Mouse (Mus musculus) liver, adult 2 months (tissue): ENCODE results near the gene Ascl1. TPM values are rescaled to one million over a fixed set of nuclear protein-coding genes. Genes with fewer than 3 reads are reported as not detected.

Experiments
- DNase-seq: peaks from one replicate; pipeline ENCODE4 v3.0.0-alpha.2; 2011; ENCODE audit warnings: low read depth, low spot score; ENCODE audit errors: extremely low read depth
- H3K27ac ChIP-seq: fragments of 200-500 bp; replicated peaks from 2 replicates; pipeline ENCODE4 v1.5.1; 2012; ENCODE audit warnings: low read depth, mild to moderate bottlenecking, control low read depth, inconsistent platforms, low read length; ENCODE audit not compliant: insufficient read depth
- H3K27me3 ChIP-seq: fragments of 200-500 bp; 2 replicates; pipeline ENCODE4 v1.6.1; 2012; ENCODE audit warnings: mild to moderate bottlenecking, moderate library complexity, low read length, inconsistent platforms; ENCODE audit not compliant: control insufficient read depth, insufficient read depth
- H3K36me3 ChIP-seq: fragments of 200-500 bp; 2 replicates; pipeline ENCODE4 v1.6.1; 2012; ENCODE audit warnings: low read length, inconsistent platforms; ENCODE audit not compliant: control insufficient read depth, insufficient read depth
- H3K4me1 ChIP-seq: fragments of 200-500 bp; 2 replicates; pipeline ENCODE4 v1.6.1; 2011; ENCODE audit warnings: low read length; ENCODE audit not compliant: control insufficient read depth, insufficient read depth
- H3K4me3 ChIP-seq: fragments of 200-500 bp; 2 replicates; pipeline ENCODE4 v1.5.1; 2011; ENCODE audit warnings: low read depth, mild to moderate bottlenecking, control low read depth, low read length, moderate library complexity; ENCODE audit not compliant: insufficient read depth
- H3K79me2 ChIP-seq: fragments of 200-500 bp; 2 replicates; pipeline ENCODE4 v1.6.1; 2012; ENCODE audit warnings: inconsistent platforms, mild to moderate bottlenecking, low read length, moderate library complexity; ENCODE audit not compliant: control insufficient read depth, insufficient read depth
- H3K9ac ChIP-seq: fragments of 200-500 bp; 2 replicates; pipeline ENCODE4 v1.6.1; 2012; ENCODE audit warnings: low read depth, mild to moderate bottlenecking, control low read depth, inconsistent platforms, low read length
- CTCF ChIP-seq: fragments of 200-500 bp; IDR thresholded peaks from 2 replicates; pipeline ENCODE4 v1.5.1; 2011; ENCODE audit warnings: low read depth, low read length, control low read depth
- POLR2A ChIP-seq: fragments of 200-500 bp; IDR thresholded peaks from 2 replicates; pipeline ENCODE4 v1.6.1; 2011; ENCODE audit warnings: low read length, control low read depth; ENCODE audit not compliant: insufficient read depth; ENCODE audit errors: extremely low read depth
- WGBS: fragments of 180-500 bp; shearing (Covaris S2); methylation state at CpG from one replicate; pipeline ENCODE4 v1.1.7; 2018; 5-methylcytosine and 5-hydroxymethylcytosine counted together
- polyA plus RNA-seq: library from polyadenylated mRNA; depleted of rRNA; stranded (reverse); fragments of >200 nt; gene quantifications from 2 replicates; pipeline ENCODE4 v1.2.3, GENCODE M21; 2012
- total RNA-seq: library from RNA; depleted of rRNA; stranded (reverse); fragments of >200 nt; gene quantifications from 2 replicates; pipeline ENCODE4 v1.2.3, GENCODE M21; 2014

Ascl1 gene
- total and polyA plus RNA-seq, 2 experiments, result not detected

- Histone ChIP-seq H3K36me3 (no peaks in the 10 kb centered on the region), H3K4me1 (peaks cover 2% of the 10 kb centered on the region; the same call in 1 of the 2 replicates), H3K79me2 (no peaks in the 10 kb centered on the region), H3K9ac (no peak overlapping the region), H3K27ac (no peak overlapping the region), H3K27me3 (peaks cover 9% of the 10 kb centered on the region), H3K4me3 (no peak overlapping the region)
- no peak for TF ChIP-seq POLR2A
- no peak for TF ChIP-seq CTCF
- DNase-seq, result peak; percentile 70
- 3% methylated on average over 18 of the region's 18 CpGs for WGBS
Measured at GRCm38 (mm10) chr10:87494596-87494995, 1.1 kb upstream of the Ascl1 start.

DNA sequence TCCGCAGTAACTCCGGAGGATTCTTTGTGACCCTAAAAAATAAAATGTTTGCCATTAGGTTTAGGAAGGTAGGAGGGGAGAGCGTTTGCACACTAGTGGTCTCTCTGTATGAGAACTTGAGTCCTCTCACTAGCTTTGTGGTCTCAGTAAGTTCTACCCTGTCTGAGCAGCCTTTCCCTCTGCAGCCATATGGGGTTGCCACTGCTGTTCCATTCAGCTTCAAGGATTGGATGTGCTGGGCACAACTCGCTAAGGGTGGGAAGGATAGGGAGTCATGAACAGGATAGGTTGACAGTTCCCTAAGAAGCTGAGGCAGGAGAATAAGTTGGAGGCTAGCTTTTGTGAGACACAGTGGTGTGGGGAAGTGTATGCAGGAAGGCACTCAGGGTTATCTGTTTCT is 716 bp upstream of the Ascl1 start:
- no peaks in the 10 kb centered on the region for H3K36me3 ChIP-seq
- no peaks in the 10 kb centered on the region for H3K79me2 ChIP-seq
- TF ChIP-seq POLR2A (no peak), CTCF (no peak)
- no peak overlapping the region for H3K4me3 ChIP-seq
- H3K9ac ChIP-seq, result no peak overlapping the region
- WGBS, result 2% methylated on average over 4 of the region's 4 CpGs
- H3K27me3 ChIP-seq, result peaks cover 9% of the 10 kb centered on the region
- no peak overlapping the region for H3K27ac ChIP-seq
- peaks cover 2% of the 10 kb centered on the region; the same call in 1 of the 2 replicates for H3K4me1 ChIP-seq
- no peak for DNase-seq

DNA sequence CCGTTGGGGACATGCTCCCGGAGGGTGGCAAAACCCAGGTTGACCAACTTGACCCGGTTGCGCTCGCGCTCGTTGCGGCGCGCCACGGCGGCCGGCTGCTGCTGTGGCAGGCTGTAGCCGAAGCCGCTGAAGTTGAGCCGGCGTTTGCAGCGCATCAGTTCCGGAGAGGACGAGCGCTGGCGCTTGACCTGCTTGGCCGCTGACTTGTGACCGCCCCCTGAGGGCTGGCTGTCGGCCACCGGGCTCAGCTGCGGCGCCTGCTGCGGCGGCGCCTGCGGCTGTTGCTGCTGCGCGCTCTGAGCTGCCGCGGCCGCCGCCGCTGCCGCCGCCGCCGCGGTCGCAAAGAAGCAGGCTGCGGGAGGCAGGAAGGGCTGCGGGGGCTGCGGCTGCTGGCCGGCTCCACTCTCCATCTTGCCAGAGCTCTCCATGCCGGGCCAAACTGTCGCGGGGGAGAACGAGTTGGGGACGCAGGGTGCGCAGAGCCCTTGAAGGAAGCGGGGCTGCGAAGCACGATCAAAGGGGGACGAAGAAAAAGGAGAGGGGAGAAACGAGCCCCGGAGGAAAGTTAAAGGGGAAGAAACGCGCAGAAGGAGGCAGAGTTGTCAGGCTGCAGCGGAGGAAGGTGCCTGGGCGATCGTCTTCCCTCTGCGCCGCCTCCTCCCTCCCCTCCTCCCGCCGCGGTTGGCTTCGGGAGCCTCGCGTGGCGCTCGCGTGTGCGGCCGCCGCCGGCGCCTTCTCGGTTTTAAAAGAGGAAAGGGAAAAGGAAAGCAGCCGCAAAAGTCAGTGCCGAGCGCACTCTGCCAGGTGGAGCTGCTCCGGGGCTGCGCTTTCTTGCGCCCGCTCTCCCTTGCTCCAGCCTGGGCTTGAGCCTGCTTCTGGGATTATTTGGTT is 554 bp downstream of the Ascl1 start:
- no peak overlapping the region for H3K9ac ChIP-seq
- no peak overlapping the region for H3K27ac ChIP-seq

DNA sequence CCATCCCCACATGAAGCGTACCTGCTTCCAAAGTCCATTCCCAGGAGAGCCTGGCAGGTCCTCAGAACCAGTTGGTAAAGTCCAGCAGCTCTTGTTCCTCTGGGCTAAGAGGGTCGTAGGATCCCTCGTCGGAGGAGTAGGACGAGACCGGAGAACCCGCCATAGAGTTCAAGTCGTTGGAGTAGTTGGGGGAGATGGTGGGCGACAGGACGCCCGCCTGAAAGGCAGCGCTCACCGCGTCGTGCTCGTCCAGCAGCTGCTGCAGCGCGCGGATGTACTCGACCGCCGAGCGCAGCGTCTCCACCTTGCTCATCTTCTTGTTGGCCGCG is 1.2 kb downstream of the Ascl1 start:
- Histone ChIP-seq H3K79me2 (no peaks in the 10 kb centered on the region), H3K27ac (no peak overlapping the region), H3K4me3 (no peak overlapping the region), H3K9ac (no peak overlapping the region), H3K36me3 (no peaks in the 10 kb centered on the region), H3K27me3 (peaks cover 16% of the 10 kb centered on the region), H3K4me1 (peaks cover 2% of the 10 kb centered on the region; the same call in 1 of the 2 replicates)
- no peak for DNase-seq
- 1% methylated on average over 26 of the region's 26 CpGs for WGBS
- TF ChIP-seq CTCF (no peak), POLR2A (no peak)

More for the DNA sequence above, 554 bp downstream of the Ascl1 start:
- no peaks in the 10 kb centered on the region for H3K36me3 ChIP-seq
- peaks cover 16% of the 10 kb centered on the region for H3K27me3 ChIP-seq
- peaks cover 2% of the 10 kb centered on the region; the same call in 1 of the 2 replicates for H3K4me1 ChIP-seq
- H3K79me2 ChIP-seq, result no peaks in the 10 kb centered on the region
- DNase-seq, result peak; percentile 28
- TF ChIP-seq CTCF (no peak), POLR2A (no peak)
- under 1% methylated on average over 89 of the region's 90 CpGs for WGBS
- H3K4me3 ChIP-seq, result peak overlapping the region; percentile 22; the same call in 1 of the 2 replicates

- Histone ChIP-seq H3K36me3 (no peaks in the 10 kb centered on the region), H3K4me1 (peaks cover 2% of the 10 kb centered on the region; the same call in 1 of the 2 replicates), H3K27me3 (peaks cover 16% of the 10 kb centered on the region), H3K27ac (no peak overlapping the region), H3K4me3 (no peak overlapping the region), H3K79me2 (no peaks in the 10 kb centered on the region), H3K9ac (no peak overlapping the region)
- TF ChIP-seq CTCF (no peak), POLR2A (no peak)
- no peak for DNase-seq
- WGBS, result 11% methylated on average over 11 of the region's 11 CpGs
Measured at GRCm38 (mm10) chr10:87491485-87492040, 1.9 kb downstream of the Ascl1 start.
